Mouse (Mus musculus) olfactory bulb, adult 2 months (tissue): Measurements from ENCODE around the gene Tmem198b. TPM values are rescaled to one million over a fixed set of nuclear protein-coding genes. Genes with fewer than 3 reads are reported as not detected.

ENCODE experiments used
- H3K27ac ChIP-seq: fragments of 200-500 bp; 2 replicates; pipeline ENCODE4 v1.5.1; 2012; ENCODE audit warnings: low read depth, low read length; ENCODE audit not compliant: insufficient read depth
- H3K4me1 ChIP-seq: fragments of 200-500 bp; 2 replicates; pipeline ENCODE4 v1.6.1; 2012; ENCODE audit warnings: low read length; ENCODE audit not compliant: control insufficient read depth, insufficient read depth
- H3K4me3 ChIP-seq: fragments of 200-500 bp; 2 replicates; pipeline ENCODE4 v1.5.1; 2012; ENCODE audit warnings: mild to moderate bottlenecking, low read depth, low read length, moderate library complexity; ENCODE audit not compliant: insufficient read depth
- CTCF ChIP-seq: fragments of 200-500 bp; IDR thresholded peaks from 2 replicates; pipeline ENCODE4 v1.5.1; 2012; ENCODE audit warnings: low read depth, mild to moderate bottlenecking, low read length, moderate library complexity; ENCODE audit not compliant: insufficient read depth
- POLR2A ChIP-seq: fragments of 200-500 bp; IDR thresholded peaks from 2 replicates; pipeline ENCODE4 v1.6.1; 2012; ENCODE audit warnings: mild to moderate bottlenecking, low read depth, low read length, moderate library complexity; ENCODE audit not compliant: insufficient read depth
- WGBS: fragments of 180-500 bp; shearing (Covaris S2); methylation state at CpG from one replicate; pipeline ENCODE4 v1.1.7; 2018; 5-methylcytosine and 5-hydroxymethylcytosine counted together
- polyA plus RNA-seq: library from polyadenylated mRNA; stranded (reverse); fragments of >200 nt; gene quantifications from 2 replicates; pipeline ENCODE4 v1.2.4, GENCODE M21; 2012; ENCODE audit warnings: low replicate concordance; ENCODE audit not compliant: missing spikeins, insufficient read depth, insufficient read length

Tmem198b gene
- polyA plus RNA-seq, 1 experiment, result not detected

- Histone ChIP-seq H3K4me1 (peaks cover 35% of the 10 kb centered on the region), H3K27ac (peak overlapping the region; percentile 95), H3K4me3 (peak overlapping the region; percentile 58)
- TF ChIP-seq POLR2A (no peak), CTCF (no peak)
- WGBS, result 5% methylated on average over 6 of the region's 6 CpGs
Measured at GRCm38 (mm10) chr10:128803361-128803760, 809 bp downstream of the Tmem198b start.

GRCm38 (mm10) chr10:128802956-128803355, 1.2 kb downstream of the Tmem198b start:
- no peak for TF ChIP-seq POLR2A
- no peak for TF ChIP-seq CTCF
- WGBS, result 31% methylated on average over 4 of the region's 4 CpGs
- H3K4me3 ChIP-seq, result peak overlapping the region; percentile 44
- H3K27ac ChIP-seq, result peak overlapping the region; percentile 78
- H3K4me1 ChIP-seq, result peaks cover 32% of the 10 kb centered on the region

- 83% methylated on average over 16 of the region's 16 CpGs for WGBS
Measured at GRCm38 (mm10) chr10:128801981-128802495, 2.1 kb downstream of the Tmem198b start.

DNA sequence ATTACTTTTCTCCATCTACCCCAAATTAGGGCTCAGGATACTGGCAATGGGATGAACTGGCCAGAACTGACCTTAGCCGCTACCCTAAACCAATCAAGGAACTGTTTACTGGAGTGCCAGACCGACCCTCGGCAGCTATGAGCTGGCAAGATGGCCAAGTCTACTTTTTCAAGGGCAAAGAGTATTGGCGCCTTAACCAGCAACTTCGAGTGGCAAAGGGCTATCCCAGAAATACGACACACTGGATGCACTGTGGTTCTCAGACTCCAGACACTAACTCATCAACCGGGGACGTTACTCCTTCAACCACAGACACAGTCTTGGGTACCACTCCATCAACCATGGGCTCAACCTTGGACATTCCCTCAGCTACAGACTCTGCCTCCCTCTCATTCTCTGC, 5.5 kb downstream of the Tmem198b start:
- TF ChIP-seq CTCF (no peak), POLR2A (no peak)
- WGBS, result 94% methylated on average over 8 of the region's 8 CpGs
- Histone ChIP-seq H3K4me3 (no peak overlapping the region), H3K4me1 (peaks cover 17% of the 10 kb centered on the region), H3K27ac (no peak overlapping the region)

More at GRCm38 (mm10) chr10:128801981-128802495, 2.1 kb downstream of the Tmem198b start:
- H3K4me3 ChIP-seq, result peak overlapping the region; percentile 44
- no peak overlapping the region for H3K27ac ChIP-seq
- peaks cover 28% of the 10 kb centered on the region for H3K4me1 ChIP-seq
- TF ChIP-seq CTCF, result no peak
- TF ChIP-seq POLR2A, result no peak

DNA sequence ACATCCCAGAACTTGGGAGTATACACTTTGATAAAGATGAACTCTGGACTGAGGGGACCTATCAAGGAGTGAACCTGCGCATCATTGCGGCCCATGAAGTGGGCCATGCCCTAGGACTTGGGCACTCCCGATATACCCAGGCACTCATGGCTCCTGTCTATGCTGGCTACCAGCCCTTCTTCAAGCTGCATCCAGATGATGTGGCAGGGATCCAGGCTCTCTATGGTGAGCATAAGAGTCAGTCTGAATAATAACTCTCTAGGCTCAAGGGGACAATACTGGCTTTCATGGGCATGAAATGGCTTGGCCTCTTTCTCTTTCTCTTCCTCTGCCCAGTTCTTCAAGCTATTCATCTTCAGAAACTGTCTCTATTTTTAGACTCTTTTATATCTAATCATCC, 8.6 kb downstream of the Tmem198b start:
- WGBS, result 83% methylated on average over 3 of the region's 3 CpGs
- TF ChIP-seq POLR2A, result no peak
- Histone ChIP-seq H3K27ac (no peak overlapping the region), H3K4me1 (peaks cover 2% of the 10 kb centered on the region; the same call in 1 of the 2 replicates), H3K4me3 (no peak overlapping the region)

DNA sequence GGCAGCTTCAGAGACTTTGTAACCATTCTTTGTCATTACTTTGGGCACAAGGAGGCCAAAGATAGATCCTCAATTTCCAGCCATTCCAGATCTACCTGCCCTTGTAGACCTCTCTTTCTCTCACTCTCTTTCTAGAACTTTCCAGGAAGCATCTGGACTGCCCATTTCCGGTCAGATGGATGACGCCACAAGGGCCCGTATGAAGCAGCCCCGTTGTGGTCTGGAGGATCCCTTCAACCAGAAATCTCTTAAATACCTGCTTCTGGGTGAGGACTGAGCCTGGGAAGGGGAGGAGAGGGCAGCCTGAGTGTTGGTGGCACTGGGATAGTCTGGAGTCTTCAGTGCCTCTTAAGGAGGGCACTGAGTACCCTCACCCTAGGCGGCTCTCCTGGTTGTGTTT, 9.8 kb downstream of the Tmem198b start:
- no peak for TF ChIP-seq POLR2A
- no peak for TF ChIP-seq CTCF
- Histone ChIP-seq H3K4me3 (no peak overlapping the region), H3K27ac (no peak overlapping the region), H3K4me1 (peaks cover 2% of the 10 kb centered on the region; the same call in 1 of the 2 replicates)
- WGBS, result 91% methylated on average over 5 of the region's 5 CpGs

- no peak overlapping the region for H3K27ac ChIP-seq
- no peak overlapping the region for H3K4me3 ChIP-seq
- peaks cover 2% of the 10 kb centered on the region; the same call in 1 of the 2 replicates for H3K4me1 ChIP-seq
- WGBS, result 94% methylated on average over 1 of the region's 1 CpGs
- TF ChIP-seq POLR2A (no peak), CTCF (no peak)
Measured at GRCm38 (mm10) chr10:128793258-128793657, 10.9 kb downstream of the Tmem198b start.

DNA sequence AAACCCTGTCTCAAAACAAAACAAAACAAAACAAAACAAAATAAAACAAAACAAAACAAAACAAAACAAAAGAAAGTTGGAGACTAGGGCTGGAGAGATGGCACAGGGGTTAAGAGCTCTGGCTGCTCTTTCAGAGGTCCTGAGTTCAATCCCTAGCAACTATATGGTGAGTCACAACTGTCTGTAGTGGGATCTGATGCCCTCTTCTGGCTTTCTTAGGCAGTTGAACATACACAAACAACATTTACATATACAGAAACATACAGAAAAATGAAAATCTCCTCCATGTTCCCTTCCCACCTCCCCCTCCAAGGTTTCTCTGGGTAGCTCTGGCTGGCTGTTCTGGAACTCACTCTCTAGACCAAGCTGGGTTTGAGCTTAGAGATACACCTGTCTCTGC, 12.1 kb downstream of the Tmem198b start:
- Histone ChIP-seq H3K4me3 (no peak overlapping the region), H3K4me1 (peaks cover 2% of the 10 kb centered on the region; the same call in 1 of the 2 replicates), H3K27ac (no peak overlapping the region)
- TF ChIP-seq CTCF, result no peak
- no peak for TF ChIP-seq POLR2A

DNA sequence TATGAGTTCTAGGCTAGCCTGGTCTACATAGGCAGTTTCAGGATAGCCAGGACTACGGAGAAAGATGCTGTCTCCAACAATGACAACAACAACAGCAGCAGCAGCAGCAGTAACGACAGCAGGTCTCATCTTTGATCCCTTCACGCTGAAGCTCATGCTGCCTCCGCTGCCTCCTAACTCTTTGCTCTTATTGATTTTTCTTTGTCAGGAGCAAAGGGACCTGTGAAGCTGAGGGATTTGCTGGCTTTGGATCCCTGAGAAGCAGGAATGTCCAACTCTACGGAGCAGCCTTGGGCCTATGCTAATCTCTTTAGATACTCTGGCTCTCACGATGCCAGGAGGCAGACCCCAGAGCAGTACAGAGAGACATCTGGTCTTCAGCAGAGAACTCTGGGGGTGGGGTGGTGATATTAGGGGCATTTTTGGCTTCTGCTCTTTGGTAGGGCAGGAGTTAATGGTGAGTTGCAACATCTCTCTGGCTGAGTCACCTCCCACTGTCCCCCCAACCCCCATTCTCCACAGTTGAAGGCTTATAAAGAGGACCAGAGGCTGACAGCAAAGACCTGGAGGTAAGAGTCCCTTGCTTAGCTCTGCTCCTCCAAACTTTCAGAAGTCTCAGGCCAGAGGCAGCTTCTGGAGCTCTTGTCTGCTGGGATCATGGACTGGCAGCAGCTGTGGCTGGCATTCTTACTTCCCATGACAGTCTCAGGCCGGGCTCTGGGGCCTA, 13.6 kb downstream of the Tmem198b start, which contains the start of gene Mmp19:
Gene Mmp19, plus strand, starts transcription at position 513 of the 727 bp plus-strand sequence.
- 71% methylated on average over 7 of the region's 7 CpGs for WGBS
- no peak within 1 kb of the TSS for H3K27ac ChIP-seq
- H3K4me1 ChIP-seq, result peaks cover 2% of the 10 kb centered on the region; the same call in 1 of the 2 replicates
- TF ChIP-seq POLR2A (no peak), CTCF (no peak)
- H3K4me3 ChIP-seq, result no peak within 1 kb of the TSS

DNA sequence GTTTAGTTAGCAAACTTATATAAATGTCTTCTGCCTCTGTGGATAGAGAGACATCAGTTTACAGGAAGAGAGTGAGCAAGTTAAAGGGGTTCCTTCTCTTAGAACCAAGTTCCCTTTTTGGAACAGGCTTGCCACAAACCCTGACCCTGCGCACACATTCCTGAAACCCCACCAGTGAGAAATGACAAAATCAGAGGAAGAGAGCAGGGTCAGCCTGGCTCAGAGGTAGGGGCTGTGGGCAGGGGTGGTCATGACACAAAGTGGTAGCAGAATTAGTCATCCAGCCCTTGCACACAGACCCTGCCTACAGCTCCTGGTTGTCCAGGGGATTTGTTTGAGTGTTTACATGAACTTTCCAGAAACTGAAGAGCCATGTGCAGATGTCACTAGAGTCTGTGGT, 24.0 kb downstream of the Tmem198b start:
- H3K27ac ChIP-seq, result no peak overlapping the region
- WGBS, result 96% methylated on average over 1 of the region's 1 CpGs
- H3K4me1 ChIP-seq, result peaks cover 4% of the 10 kb centered on the region; the same call in 1 of the 2 replicates
- no peak for TF ChIP-seq CTCF
- TF ChIP-seq POLR2A, result no peak
- no peak overlapping the region for H3K4me3 ChIP-seq
